Mouse (Mus musculus) embryo, embryonic 11.5 days (tissue): ENCODE data around the gene Ptpn12.

ENCODE experiments used
- DNase-seq: peaks from one replicate; pipeline ENCODE4 v3.0.0-alpha.2; 2012; ENCODE audit warnings: low read depth, low spot score

Ptpn12 gene

GRCm38 (mm10) chr5:21055820-21056531 is at the start of gene Ptpn12:
TSS of gene Ptpn12 (minus strand) at chr5:21055911.
- DNase-seq: peak; percentile 93

GRCm38 (mm10) chr5:21091179-21091578 is 35.5 kb upstream of the Ptpn12 start:
- DNase-seq: no peak

- DNase-seq: no peak
These were observed 1.5 kb upstream of the Ptpn12 start for GRCm38 (mm10) chr5:21057217-21057616.

GRCm38 (mm10) chr5:21056595-21056994 is 884 bp upstream of the Ptpn12 start:
- DNase-seq: no peak

- no peak for DNase-seq
These were observed 466 bp downstream of the Ptpn12 start for GRCm38 (mm10) chr5:21055071-21055819.

GRCm38 (mm10) chr5:21054472-21055070 is 1.1 kb downstream of the Ptpn12 start:
- DNase-seq: peak; percentile 47

- no peak for DNase-seq
These were observed 2.0 kb downstream of the Ptpn12 start for GRCm38 (mm10) chr5:21053571-21054307.

- no peak for DNase-seq
These were observed 3.2 kb downstream of the Ptpn12 start for GRCm38 (mm10) chr5:21052521-21052920.

- DNase-seq: no peak
These were observed 5.0 kb downstream of the Ptpn12 start for GRCm38 (mm10) chr5:21050770-21051122.

- no peak for DNase-seq
These were observed 5.5 kb downstream of the Ptpn12 start for GRCm38 (mm10) chr5:21050061-21050769.

- DNase-seq: no peak
These were observed 6.7 kb downstream of the Ptpn12 start for GRCm38 (mm10) chr5:21049006-21049405.

GRCm38 (mm10) chr5:21047114-21047513 is 8.6 kb downstream of the Ptpn12 start:
- DNase-seq: no peak

- DNase-seq: no peak
These were observed 9.3 kb downstream of the Ptpn12 start for GRCm38 (mm10) chr5:21046150-21047048.

- no peak for DNase-seq
These were observed 10.2 kb downstream of the Ptpn12 start for GRCm38 (mm10) chr5:21045462-21045861.

GRCm38 (mm10) chr5:21038100-21038499 is 17.6 kb downstream of the Ptpn12 start:
- DNase-seq: no peak

- DNase-seq: no peak
These were observed 19.8 kb downstream of the Ptpn12 start for GRCm38 (mm10) chr5:21035689-21036480.

- DNase-seq: no peak
These were observed 21.2 kb downstream of the Ptpn12 start for GRCm38 (mm10) chr5:21034388-21034966.

- DNase-seq: no peak
These were observed 22.2 kb downstream of the Ptpn12 start for GRCm38 (mm10) chr5:21033382-21034056.

- no peak for DNase-seq
These were observed 23.1 kb downstream of the Ptpn12 start for GRCm38 (mm10) chr5:21032626-21033025.
